Mouse (Mus musculus) midbrain, embryonic 16.5 days (tissue): Measurements from ENCODE around the gene Arntl. TPM values are rescaled to one million over a fixed set of nuclear protein-coding genes. Genes with fewer than 3 reads are reported as not detected.
A peak's percentile ranks its signal among the peaks of the same experiment; 100 is the strongest.

Source experiments
- ATAC-seq: fragments of 200-750 bp; cut with Nextera tagmentation; 2 replicates; pipeline ENCODE4 v1.8.0; 2017; ENCODE audit warnings: moderate TSS enrichment
- H3K27ac ChIP-seq: fragments of 300-500 bp; sonication (generic); 2 replicates; pipeline ENCODE4 v1.5.1; 2014; ENCODE audit warnings: mild to moderate bottlenecking, low read length, mixed read lengths
- H3K27me3 ChIP-seq: fragments of 300-500 bp; sonication (generic); 2 replicates; pipeline ENCODE4 v1.6.1; 2014; ENCODE audit warnings: low read depth, low read length, mixed read lengths; ENCODE audit not compliant: control insufficient read depth, insufficient read depth
- H3K36me3 ChIP-seq: fragments of 300-500 bp; sonication (generic); 2 replicates; pipeline ENCODE4 v1.6.1; 2014; ENCODE audit warnings: mild to moderate bottlenecking, low read length, moderate library complexity, mixed read lengths; ENCODE audit not compliant: control insufficient read depth, insufficient read depth
- H3K4me1 ChIP-seq: fragments of 300-500 bp; sonication (generic); 2 replicates; pipeline ENCODE4 v1.6.1; 2014; ENCODE audit warnings: mild to moderate bottlenecking, low read length, mixed read lengths; ENCODE audit not compliant: control insufficient read depth, insufficient read depth
- H3K4me2 ChIP-seq: fragments of 300-500 bp; sonication (generic); 2 replicates; pipeline ENCODE4 v1.6.1; 2014; ENCODE audit warnings: mild to moderate bottlenecking, low read length, mixed read lengths
- H3K4me3 ChIP-seq: fragments of 300-500 bp; sonication (generic); 2 replicates; pipeline ENCODE4 v1.5.1; 2014; ENCODE audit warnings: low read depth, mild to moderate bottlenecking, low read length, moderate library complexity, mixed read lengths
- H3K9ac ChIP-seq: fragments of 300-500 bp; sonication (generic); 2 replicates; pipeline ENCODE4 v1.6.1; 2014; ENCODE audit warnings: low read depth, low read length, mixed read lengths
- H3K9me3 ChIP-seq: fragments of 300-500 bp; sonication (generic); replicated peaks from 2 replicates; pipeline ENCODE4 v1.6.1; 2014; ENCODE audit warnings: mild to moderate bottlenecking, low read length, mixed read lengths; ENCODE audit not compliant: control insufficient read depth, poor library complexity, severe bottlenecking
- WGBS: fragments of 180-500 bp; shearing (Covaris S2); extraction: QIAGEN DNeasy Blood & Tissue Kit; methylation state at CpG from one replicate; pipeline ENCODE4 v1.1.7; 2014; 5-methylcytosine and 5-hydroxymethylcytosine counted together
- polyA plus RNA-seq: library from polyadenylated mRNA; unstranded; fragments of >200 nt; fragmentation: Nextera tagmentation; extraction: Ambion mirVana; gene quantifications from 2 replicates; pipeline ENCODE4 v1.2.1, GENCODE M21; 2015

Arntl gene
- polyA plus RNA-seq, 1 experiment from 2014 or later = 22.8 TPM

- peaks cover 11% of the 10 kb centered on the region; the same call in 1 of the 2 replicates for H3K4me1 ChIP-seq
- no peak overlapping the region for H3K27ac ChIP-seq
- ATAC-seq = no peak
- H3K4me3 ChIP-seq = no peak overlapping the region
- H3K4me2 ChIP-seq = no peak overlapping the region
- no peaks in the 10 kb centered on the region for H3K9me3 ChIP-seq
- H3K27me3 ChIP-seq = no peaks in the 10 kb centered on the region
- WGBS = 83% methylated on average over 12 of the region's 12 CpGs
- H3K9ac ChIP-seq = no peak overlapping the region
- no peaks in the 10 kb centered on the region for H3K36me3 ChIP-seq
These were observed 34.8 kb downstream of the Arntl start for GRCm38 (mm10) chr7:113241901-113242661.

DNA sequence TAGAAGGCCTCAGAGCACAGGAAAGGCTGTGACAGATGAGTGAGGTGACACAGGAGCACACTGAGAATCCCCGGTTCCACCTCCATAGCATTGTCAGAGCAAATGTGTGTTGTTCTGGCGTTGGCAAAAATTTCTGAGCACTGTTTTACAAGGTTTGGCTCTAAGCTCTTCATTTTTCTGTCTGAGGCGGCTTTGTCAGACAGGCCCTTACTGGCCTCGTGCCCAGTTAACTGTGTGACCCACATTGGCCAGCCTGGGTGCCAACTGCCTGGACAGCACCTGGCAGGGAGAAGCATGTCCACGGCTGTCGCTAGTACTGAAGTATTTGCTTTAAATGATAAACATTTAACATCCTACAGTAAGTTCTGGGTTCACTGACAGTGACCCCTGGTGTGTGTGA, 35.4 kb downstream of the Arntl start:
- no peak overlapping the region for H3K9ac ChIP-seq
- 64% methylated on average over 6 of the region's 6 CpGs for WGBS
- H3K4me1 ChIP-seq = peaks cover 11% of the 10 kb centered on the region; the same call in 1 of the 2 replicates
- no peak overlapping the region for H3K27ac ChIP-seq
- H3K27me3 ChIP-seq = no peaks in the 10 kb centered on the region
- no peaks in the 10 kb centered on the region for H3K9me3 ChIP-seq
- no peaks in the 10 kb centered on the region for H3K36me3 ChIP-seq
- no peak overlapping the region for H3K4me2 ChIP-seq
- H3K4me3 ChIP-seq = no peak overlapping the region
- no peak for ATAC-seq

DNA sequence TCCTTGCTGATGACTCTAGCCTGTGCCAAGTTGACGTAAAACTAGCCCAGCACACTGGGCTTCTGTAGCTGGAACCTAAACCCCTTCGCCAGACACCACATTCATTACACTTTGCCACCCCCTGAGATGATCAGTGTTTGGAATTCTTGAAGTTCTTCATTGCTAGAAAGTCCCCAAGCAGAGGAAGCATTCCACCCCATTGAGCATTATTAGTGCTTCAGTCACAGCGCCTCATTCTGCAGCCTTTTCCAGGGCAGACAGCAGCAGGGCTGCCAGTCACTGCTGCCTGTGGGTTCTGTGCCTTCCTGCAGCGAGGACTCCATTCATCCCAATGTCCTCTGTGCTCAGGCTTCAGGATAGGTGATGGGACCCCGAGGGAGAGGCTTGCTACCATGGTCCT, 37.9 kb downstream of the Arntl start:
- H3K4me1 ChIP-seq = peaks cover 25% of the 10 kb centered on the region
- H3K36me3 ChIP-seq = no peaks in the 10 kb centered on the region
- no peak overlapping the region for H3K4me3 ChIP-seq
- no peak overlapping the region for H3K9ac ChIP-seq
- H3K27me3 ChIP-seq = no peaks in the 10 kb centered on the region
- H3K27ac ChIP-seq = no peak overlapping the region
- no peak overlapping the region for H3K4me2 ChIP-seq
- no peaks in the 10 kb centered on the region for H3K9me3 ChIP-seq
- 71% methylated on average over 5 of the region's 5 CpGs for WGBS
- ATAC-seq = no peak

- no peak for ATAC-seq
- no peaks in the 10 kb centered on the region for H3K27me3 ChIP-seq
- no peak overlapping the region for H3K9ac ChIP-seq
- no peak overlapping the region for H3K27ac ChIP-seq
- no peak overlapping the region for H3K4me3 ChIP-seq
- no peaks in the 10 kb centered on the region for H3K9me3 ChIP-seq
- peaks cover 37% of the 10 kb centered on the region for H3K4me1 ChIP-seq
- no peak overlapping the region for H3K4me2 ChIP-seq
- WGBS = 84% methylated on average over 4 of the region's 4 CpGs
- no peaks in the 10 kb centered on the region for H3K36me3 ChIP-seq
These were observed 39.2 kb downstream of the Arntl start for GRCm38 (mm10) chr7:113246512-113246911.

DNA sequence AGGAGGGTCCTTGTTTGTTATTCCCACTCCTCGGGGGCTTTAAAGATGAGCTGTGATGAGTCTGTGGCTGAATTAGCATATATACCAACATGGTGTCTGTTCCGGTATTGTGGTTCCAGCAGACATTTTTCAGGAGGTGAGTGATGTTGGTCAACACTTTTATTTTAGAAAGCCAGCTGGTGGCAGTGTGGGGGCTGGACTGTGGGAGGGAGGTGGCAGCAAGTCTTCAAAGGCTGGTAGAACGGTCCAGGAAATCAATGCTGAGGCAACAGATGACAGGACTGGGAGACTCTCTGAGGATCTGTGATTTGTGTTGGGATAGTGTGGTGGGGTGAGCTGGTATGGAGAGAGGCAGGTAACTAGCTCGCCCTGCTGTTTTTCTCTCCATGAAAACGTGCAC, 39.9 kb downstream of the Arntl start:
- Histone ChIP-seq H3K27me3 (no peaks in the 10 kb centered on the region), H3K9ac (no peak overlapping the region), H3K9me3 (no peaks in the 10 kb centered on the region), H3K36me3 (no peaks in the 10 kb centered on the region), H3K27ac (no peak overlapping the region), H3K4me1 (peaks cover 38% of the 10 kb centered on the region), H3K4me2 (no peak overlapping the region), H3K4me3 (no peak overlapping the region)
- WGBS = 71% methylated on average over 5 of the region's 5 CpGs
- ATAC-seq = no peak

GRCm38 (mm10) chr7:113249134-113249825, 42.0 kb downstream of the Arntl start:
- H3K9ac ChIP-seq = no peak overlapping the region
- ATAC-seq = no peak
- peak overlapping the region; percentile 54; the same call in 1 of the 2 replicates for H3K27ac ChIP-seq
- H3K36me3 ChIP-seq = no peaks in the 10 kb centered on the region
- no peak overlapping the region for H3K4me3 ChIP-seq
- H3K4me2 ChIP-seq = no peak overlapping the region
- no peaks in the 10 kb centered on the region for H3K27me3 ChIP-seq
- 43% methylated on average over 16 of the region's 16 CpGs for WGBS
- H3K4me1 ChIP-seq = peaks cover 41% of the 10 kb centered on the region
- no peaks in the 10 kb centered on the region for H3K9me3 ChIP-seq

DNA sequence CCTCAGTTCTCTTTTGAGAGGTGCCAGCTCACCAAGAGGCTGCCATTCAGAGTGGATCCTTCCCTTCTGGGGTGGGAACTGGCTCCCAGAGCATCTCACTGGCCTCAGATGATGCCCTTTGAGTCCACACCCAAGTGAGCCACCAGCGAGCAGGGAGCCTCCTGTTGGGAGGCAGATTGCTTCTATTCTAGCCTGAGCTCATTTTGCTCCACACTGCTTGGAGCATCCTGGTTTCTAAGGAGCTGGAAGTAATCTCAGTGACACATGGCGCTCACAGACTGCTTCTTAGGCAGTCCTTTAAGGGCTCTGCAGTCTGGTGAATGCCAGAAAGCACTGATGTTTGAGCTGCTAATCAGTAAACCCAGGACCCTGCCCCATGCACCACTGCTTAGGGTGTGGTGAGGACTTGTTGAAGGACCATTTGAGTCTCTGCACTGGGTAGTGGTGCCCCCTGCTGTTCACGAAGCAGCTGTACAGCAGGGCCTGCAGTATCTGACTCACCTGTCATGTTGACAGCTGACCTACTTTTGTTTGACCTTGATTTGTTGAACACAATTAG, 43.2 kb downstream of the Arntl start:
- H3K4me1 ChIP-seq = peaks cover 41% of the 10 kb centered on the region
- H3K4me3 ChIP-seq = no peak overlapping the region
- WGBS = 33% methylated on average over 3 of the region's 3 CpGs
- peak overlapping the region; percentile 75 for H3K27ac ChIP-seq
- no peak overlapping the region; the same call in 1 of the 2 replicates for H3K9ac ChIP-seq
- H3K36me3 ChIP-seq = no peaks in the 10 kb centered on the region
- ATAC-seq = peak; percentile 58
- H3K4me2 ChIP-seq = peak overlapping the region; percentile 3; the same call in 1 of the 2 replicates
- no peaks in the 10 kb centered on the region for H3K27me3 ChIP-seq
- H3K9me3 ChIP-seq = no peaks in the 10 kb centered on the region

- ATAC-seq = peak; percentile 66
- Histone ChIP-seq H3K4me3 (no peak overlapping the region), H3K27ac (peak overlapping the region; percentile 75), H3K27me3 (no peaks in the 10 kb centered on the region), H3K36me3 (no peaks in the 10 kb centered on the region), H3K4me2 (no peak overlapping the region; the same call in 1 of the 2 replicates), H3K9me3 (no peaks in the 10 kb centered on the region), H3K4me1 (peaks cover 41% of the 10 kb centered on the region), H3K9ac (no peak overlapping the region; the same call in 1 of the 2 replicates)
- 51% methylated on average over 3 of the region's 3 CpGs for WGBS
These were observed 43.7 kb downstream of the Arntl start for GRCm38 (mm10) chr7:113251001-113251400.

- no peaks in the 10 kb centered on the region for H3K27me3 ChIP-seq
- 60% methylated on average over 6 of the region's 6 CpGs for WGBS
- H3K9me3 ChIP-seq = no peaks in the 10 kb centered on the region
- H3K36me3 ChIP-seq = no peaks in the 10 kb centered on the region
- H3K27ac ChIP-seq = peak overlapping the region; percentile 75
- H3K9ac ChIP-seq = no peak overlapping the region
- peaks cover 39% of the 10 kb centered on the region for H3K4me1 ChIP-seq
- H3K4me2 ChIP-seq = no peak overlapping the region
- ATAC-seq = no peak; the same call in 1 of the 2 replicates
- no peak overlapping the region for H3K4me3 ChIP-seq
These were observed 44.3 kb downstream of the Arntl start for GRCm38 (mm10) chr7:113251554-113251953.
